In the genomic region with DNA sequence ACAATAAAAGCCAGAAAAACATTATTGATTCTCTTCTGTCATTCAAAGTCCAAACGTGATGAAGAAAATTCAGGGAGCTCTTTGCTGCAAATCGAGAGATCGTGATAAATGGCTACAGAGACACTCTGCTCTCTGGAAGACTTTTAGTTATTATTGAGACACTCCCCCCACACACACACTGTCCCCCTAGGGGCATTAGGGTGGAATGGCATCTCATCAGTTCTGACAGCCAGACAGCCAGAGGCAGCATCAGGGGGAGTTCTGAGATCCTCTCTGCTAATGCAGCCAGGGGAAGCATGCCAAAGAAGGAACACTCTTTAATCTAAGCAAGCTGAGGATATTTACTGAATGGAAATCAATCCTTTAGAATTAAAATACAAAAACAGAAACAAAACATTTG, we compare ENCODE assay signal across 10 mouse cellular contexts. TPM values are rescaled to one million over a fixed set of nuclear protein-coding genes. Genes with fewer than 3 reads are reported as not detected.
DNase-seq lines count a peak whose midpoint lies in the region; ATAC-seq and TF ChIP-seq lines count a peak whose summit lies in the region.
"Had no signal": no experiment of that assay in that cellular context is flagged by ENCODE, and none has a peak within 500 bp of the region (broad histone marks: within the 10 kb centered on the region; RNA-seq: fewer than 3 reads in every experiment).

No protein-coding gene starts in this region.

- WGBS in liver, embryonic 14.5 days (ENCODE audit: insufficient replicate concordance), result 44% methylated on average over 3 of the region's 3 CpGs
- WGBS in liver, embryonic 11.5 days, result 55% methylated on average over 3 of the region's 3 CpGs

- no peaks in the 10 kb centered on the region for H3K4me1 ChIP-seq in liver, embryonic 14.5 days (replicated peaks; ENCODE audit: control insufficient read depth in 2 of 2, insufficient read depth in 2 of 2, low read length in 1 of 2)
- no peaks in the 10 kb centered on the region for H3K4me1 ChIP-seq in liver, embryonic 11.5 days (replicated peaks; ENCODE audit: control insufficient read depth, insufficient read depth, low read length)
- H3K4me1 ChIP-seq in CH12.LX (ENCODE audit: control insufficient read depth in 1 of 2, insufficient read depth in 2 of 2), result no peaks in the 10 kb centered on the region
- H3K4me1 ChIP-seq: forebrain, embryonic 15.5 days had no signal

- no peak overlapping the region for H3K4me2 ChIP-seq in liver, embryonic 14.5 days (ENCODE audit: low read depth)
- no peak overlapping the region for H3K4me2 ChIP-seq in liver, embryonic 11.5 days
- H3K4me2 ChIP-seq in CH12.LX (ENCODE audit: insufficient read depth, low read depth, poor library complexity, severe bottlenecking), result no peak overlapping the region
- H3K4me2 ChIP-seq: forebrain, embryonic 15.5 days had no signal

- H3K9me3 ChIP-seq in liver, embryonic 14.5 days (ENCODE audit: control insufficient read depth, low read length), result no peaks in the 10 kb centered on the region
- no peaks in the 10 kb centered on the region for H3K9me3 ChIP-seq in liver, embryonic 11.5 days (ENCODE audit: control insufficient read depth, low read length)
- H3K9me3 ChIP-seq in CH12.LX (replicated peaks; ENCODE audit: low read length), result no peaks in the 10 kb centered on the region
- H3K9me3 ChIP-seq: forebrain, embryonic 15.5 days had no signal

- DNase-seq in liver, embryonic 14.5 days (ENCODE audit: low read depth in 3 of 3, low spot score in 3 of 3), result no peak
- no peak for DNase-seq in liver, embryonic 11.5 days (ENCODE audit: low spot score)
- DNase-seq in CH12.LX (ENCODE audit: extremely low read depth) (no peak), R1 (ENCODE audit: low read depth, low spot score) (peak; percentile 32)
- DNase-seq: adrenal gland, postnatal 10 days; heart, postnatal 10 days had no signal

- in situ Hi-C loops in CH12.LX (cut with MboI; ENCODE audit: low pct_ligation_motif_present, low pct_unique_long_range_greater_than_20kb, low sequenced_read_pairs), result loop anchor here (25.0 kb wide), 2 partner anchors 386 to 586 kb away; a partner anchor contains a TSS

- no peak for TF ChIP-seq POLR2A in CH12.LX (IDR thresholded peaks at IDR 0.05; ENCODE audit: low read depth, low read length)

- TF ChIP-seq CTCF in liver, embryonic 14.5 days (IDR thresholded peaks at IDR 0.05; ENCODE audit: low read depth), result peak; percentile 26; the same call in 1 of the 2 replicates
- peak in 1 of 2 experiments; percentile 56; a peak in 2 of 4 replicates for TF ChIP-seq CTCF in CH12.LX (conservative IDR thresholded peaks at IDR 0.05 in 1 of 2, IDR thresholded peaks at IDR 0.05 in 1 of 2; ENCODE audit: low read depth in 2 of 2, low read length in 2 of 2)

- no peaks in the 10 kb centered on the region for H3K27me3 ChIP-seq in liver, embryonic 14.5 days (ENCODE audit: control insufficient read depth, insufficient read depth, low read length)
- no peaks in the 10 kb centered on the region for H3K27me3 ChIP-seq in liver, embryonic 11.5 days (replicated peaks; ENCODE audit: control insufficient read depth, insufficient read depth, low read length)
- H3K27me3 ChIP-seq in CH12.LX (replicated peaks), result no peaks in the 10 kb centered on the region
- H3K27me3 ChIP-seq: forebrain, embryonic 15.5 days had no signal

- H3K79me2 ChIP-seq in CH12.LX (replicated peaks; ENCODE audit: control insufficient read depth, extremely low read depth, insufficient read depth, poor library complexity, severe bottlenecking), result no peaks in the 10 kb centered on the region

- TF ChIP-seq RAD21 in CH12.LX (IDR thresholded peaks at IDR 0.05; ENCODE audit: low read depth, low read length), result peak; percentile 10

- H3K9ac ChIP-seq in liver, embryonic 14.5 days (replicated peaks), result no peak overlapping the region
- H3K9ac ChIP-seq in liver, embryonic 11.5 days (ENCODE audit: low read depth, low read length), result no peak overlapping the region
- no peak overlapping the region for H3K9ac ChIP-seq in CH12.LX (ENCODE audit: insufficient read depth, low read depth)
- H3K9ac ChIP-seq: forebrain, embryonic 15.5 days had no signal

- H3K36me3 ChIP-seq in liver, embryonic 14.5 days (replicated peaks; ENCODE audit: control insufficient read depth, insufficient read depth, low read depth), result no peaks in the 10 kb centered on the region
- H3K36me3 ChIP-seq in liver, embryonic 11.5 days (ENCODE audit: control insufficient read depth, insufficient read depth, low read length), result no peaks in the 10 kb centered on the region
- H3K36me3 ChIP-seq in CH12.LX (replicated peaks in 1 of 2; ENCODE audit: control insufficient read depth in 1 of 2, insufficient read depth in 1 of 2, low read length in 1 of 2), result no peaks in the 10 kb centered on the region
- H3K36me3 ChIP-seq: forebrain, embryonic 15.5 days had no signal

- TF ChIP-seq EP300 in liver, embryonic 14.5 days (IDR thresholded peaks at IDR 0.05; ENCODE audit: low read depth), result no peak
- no peak for TF ChIP-seq EP300 in CH12.LX (IDR thresholded peaks at IDR 0.05; ENCODE audit: low read length)

- ATAC-seq in liver, embryonic 14.5 days (ENCODE audit: insufficient read depth), result no peak
- ATAC-seq in liver, embryonic 11.5 days (replicated peaks; ENCODE audit: low FRiP score), result no peak
- ATAC-seq in megakaryocyte progenitor cell, adult 5-6 weeks (replicated peaks; ENCODE audit: poor library complexity), result peak; percentile 66
- ATAC-seq in activated CD4-positive, CD25-positive, alpha-beta regulatory T cell, adult 4 months, result no peak
- ATAC-seq in frontal cortex, adult (ENCODE audit: low TSS enrichment), result no peak
- ATAC-seq: forebrain, embryonic 15.5 days had no signal

- no peak overlapping the region for H3K4me3 ChIP-seq in liver, embryonic 14.5 days (ENCODE audit: insufficient read depth in 1 of 2, low read depth in 2 of 2, low read length in 2 of 2)
- H3K4me3 ChIP-seq in liver, embryonic 11.5 days (ENCODE audit: low read depth, low read length), result no peak overlapping the region
- H3K4me3 ChIP-seq in CH12.LX (replicated peaks in 1 of 3; ENCODE audit: low read depth in 2 of 3, low read length in 2 of 3, poor library complexity in 1 of 3), result no peak overlapping the region
- H3K4me3 ChIP-seq: forebrain, embryonic 15.5 days had no signal

- no peak overlapping the region for H3K27ac ChIP-seq in liver, embryonic 14.5 days
- no peak overlapping the region for H3K27ac ChIP-seq in liver, embryonic 11.5 days (ENCODE audit: low read depth, low read length)
- H3K27ac ChIP-seq in CH12.LX (ENCODE audit: insufficient read depth, low read depth), result no peak overlapping the region
- H3K27ac ChIP-seq: forebrain, embryonic 15.5 days had no signal

- dilution Hi-C loops in CH12.LX (cut with MboI; ENCODE audit: extremely low pct_ligation_motif_present, extremely low pct_unique_long_range_greater_than_20kb, low sequenced_read_pairs), result no loop called here

TF ChIP-seq in CH12.LX, 34 proteins besides CTCF, POLR2A, EP300 and RAD21:
- TF ChIP-seq MYC (IDR thresholded peaks at IDR 0.05; ENCODE audit: low read depth, low read length) (no peak), MAZ (IDR thresholded peaks at IDR 0.05; ENCODE audit: low read depth, low read length) (0 out of 2 replicates have a peak, but pooled peaks have one; percentile 24), JUN (IDR thresholded peaks at IDR 0.05; ENCODE audit: insufficient read depth, low read depth, low read length) (no peak), BHLHE40 (IDR thresholded peaks at IDR 0.05; ENCODE audit: low read depth, low read length) (no peak), PAX5 (IDR thresholded peaks at IDR 0.05; ENCODE audit: low read length) (no peak), SIN3A (IDR thresholded peaks at IDR 0.05; ENCODE audit: low read length) (no peak), JUND (conservative IDR thresholded peaks at IDR 0.05; ENCODE audit: low read depth, low read length) (no peak), MAX (IDR thresholded peaks at IDR 0.05; ENCODE audit: low read length) (no peak), RCOR1 (conservative IDR thresholded peaks at IDR 0.05; ENCODE audit: low read depth, low read length) (no peak), MXI1 (IDR thresholded peaks at IDR 0.05; ENCODE audit: low read depth, low read length) (no peak), ELF1 (IDR thresholded peaks at IDR 0.05; ENCODE audit: low read depth, low read length) (no peak), CHD2 (IDR thresholded peaks at IDR 0.05; ENCODE audit: low read length) (no peak), ZC3H11A (IDR thresholded peaks at IDR 0.05; ENCODE audit: low read depth, low read length) (no peak), POLR2AphosphoS2 (IDR thresholded peaks at IDR 0.05; ENCODE audit: low read depth, low read length) (no peak), NELFE (IDR thresholded peaks at IDR 0.05; ENCODE audit: low read depth, low read length) (no peak), ZMIZ1 (IDR thresholded peaks at IDR 0.05; ENCODE audit: low read depth, low read length) (no peak), USF2 (conservative IDR thresholded peaks at IDR 0.05; ENCODE audit: low read depth, low read length) (no peak), SMC3 (IDR thresholded peaks at IDR 0.05; ENCODE audit: low read depth, low read length) (peak; percentile 32), GABPA (IDR thresholded peaks at IDR 0.05; ENCODE audit: insufficient replicate concordance, low read depth, low read length) (no peak), NRF1 (IDR thresholded peaks at IDR 0.05; ENCODE audit: low read depth, low read length) (0 out of 2 replicates have a peak, but pooled peaks have one; percentile 8), UBTF (IDR thresholded peaks at IDR 0.05; ENCODE audit: low read depth, low read length) (no peak), ETS1 (conservative IDR thresholded peaks at IDR 0.05; ENCODE audit: low read depth, low read length) (no peak), ZNF384 (IDR thresholded peaks at IDR 0.05; ENCODE audit: low read depth, low read length) (no peak)

RNA-seq across cellular contexts. Expression of a gene that starts 12.6 kb away (rescaled TPM):
- polyA plus RNA-seq in liver, embryonic 14.5 days (2012; rRNA removed), result 0.09 and 0.27 TPM in 2 replicates
- polyA plus RNA-seq in liver, embryonic 14.5 days (2014; fragmentation: Nextera tagmentation; extraction: Ambion mirVana), result 0.19 TPM in 1 of 2 replicates, not detected in the other
- 0.35 and 1.4 TPM in 2 replicates for polyA plus RNA-seq in liver, embryonic 11.5 days (2014; fragmentation: Nextera tagmentation; extraction: Ambion mirVana)
- total RNA-seq in CH12.LX (2012; rRNA removed) (not detected in 2 replicates), CH12.LX (2014; rRNA removed) (not detected in 2 replicates)
- polyA plus RNA-seq in CH12.LX (2012; ENCODE audit: insufficient read length, low read depth), result not detected in 2 replicates
- total RNA-seq in megakaryocyte progenitor cell, adult 5-6 weeks (2015), result not detected in 2 replicates
- total RNA-seq in megakaryocyte progenitor cell, adult 5-6 weeks (2017), result not detected in 2 replicates
- polyA plus RNA-seq in activated CD4-positive, CD25-positive, alpha-beta regulatory T cell, adult 4 months (2017; shearing (Covaris generic)), result under 1 TPM in 1 of 2 experiments, not detected in 1; 0.69 TPM
- total RNA-seq: heart, postnatal 10 days had no signal
